Mouse (Mus musculus) heart, postnatal 0 days (tissue): ENCODE data around the gene Lrrc45. TPM values are rescaled to one million over a fixed set of nuclear protein-coding genes. Genes with fewer than 3 reads are reported as not detected.

Experiments
- ATAC-seq: fragments of 200-750 bp; cut with Nextera tagmentation; 2 replicates; pipeline ENCODE4 v1.8.0; 2017; ENCODE audit warnings: low read depth, moderate number of reproducible peaks, moderate library complexity; ENCODE audit not compliant: insufficient read depth
- DNase-seq: peaks from one replicate; pipeline ENCODE4 v3.0.0-alpha.2; 2016; ENCODE audit warnings: low spot score
- H3K27ac ChIP-seq: fragments of 300-500 bp; sonication (generic); 2 replicates; pipeline ENCODE4 v1.5.1; 2014; ENCODE audit warnings: low read depth, mild to moderate bottlenecking
- H3K27me3 ChIP-seq: fragments of 300-500 bp; sonication (generic); 2 replicates; pipeline ENCODE4 v1.6.1; 2014; ENCODE audit warnings: low read length, mixed read lengths; ENCODE audit not compliant: control insufficient read depth, insufficient read depth
- H3K36me3 ChIP-seq: fragments of 300-500 bp; sonication (generic); replicated peaks from 2 replicates; pipeline ENCODE4 v1.6.1; 2014; ENCODE audit warnings: low read length, mixed read lengths; ENCODE audit not compliant: control insufficient read depth, insufficient read depth
- H3K4me1 ChIP-seq: fragments of 300-500 bp; sonication (generic); 2 replicates; pipeline ENCODE4 v1.6.1; 2014; ENCODE audit warnings: antibody characterized with exemption; ENCODE audit not compliant: control insufficient read depth, insufficient read depth
- H3K4me2 ChIP-seq: fragments of 300-500 bp; sonication (generic); 2 replicates; pipeline ENCODE4 v1.6.1; 2014; ENCODE audit warnings: low read depth, mild to moderate bottlenecking, low read length, moderate library complexity
- H3K4me3 ChIP-seq: fragments of 300-500 bp; sonication (generic); 2 replicates; pipeline ENCODE4 v1.5.1; 2014; ENCODE audit warnings: low read depth, low read length
- H3K9ac ChIP-seq: fragments of 300-500 bp; sonication (generic); replicated peaks from 2 replicates; pipeline ENCODE4 v1.6.1; 2014; ENCODE audit warnings: low read depth, low read length, mixed read lengths
- H3K9me3 ChIP-seq: fragments of 300-500 bp; sonication (generic); replicated peaks from 2 replicates; pipeline ENCODE4 v1.6.1; 2016; ENCODE audit warnings: low read length; ENCODE audit not compliant: control insufficient read depth
- CTCF ChIP-seq: IDR thresholded peaks from 2 replicates; pipeline ENCODE4 v1.5.1; 2016; ENCODE audit warnings: antibody characterized with exemption, control low read depth, low read depth
- EP300 ChIP-seq: IDR thresholded peaks from 2 replicates; pipeline ENCODE4 v1.6.1; 2016; ENCODE audit warnings: antibody characterized with exemption, low read depth
- WGBS: fragments of 180-500 bp; shearing (Covaris S2); extraction: QIAGEN DNeasy Blood & Tissue Kit; methylation state at CpG from one replicate; pipeline ENCODE4 v1.1.7; 2014; 5-methylcytosine and 5-hydroxymethylcytosine counted together
- polyA plus RNA-seq: library from polyadenylated mRNA; unstranded; fragments of >200 nt; fragmentation: Nextera tagmentation; extraction: Ambion mirVana; gene quantifications from 2 replicates; pipeline ENCODE4 v1.2.1, GENCODE M21; 2015
- total RNA-seq: library from RNA; depleted of rRNA; stranded (reverse); fragments of >200 nt; gene quantifications from 2 replicates; pipeline ENCODE4 v1.2.3, GENCODE M21; 2014; ENCODE audit warnings: low replicate concordance

The Lrrc45 gene
- total and polyA plus RNA-seq, 2 experiments from 2014 or later = 12.4 to 28.3 TPM

- WGBS = 40% methylated on average over 12 of the region's 12 CpGs
These were observed 6.5 kb upstream of the Lrrc45 start for GRCm38 (mm10) chr11:120707225-120707624.

DNA sequence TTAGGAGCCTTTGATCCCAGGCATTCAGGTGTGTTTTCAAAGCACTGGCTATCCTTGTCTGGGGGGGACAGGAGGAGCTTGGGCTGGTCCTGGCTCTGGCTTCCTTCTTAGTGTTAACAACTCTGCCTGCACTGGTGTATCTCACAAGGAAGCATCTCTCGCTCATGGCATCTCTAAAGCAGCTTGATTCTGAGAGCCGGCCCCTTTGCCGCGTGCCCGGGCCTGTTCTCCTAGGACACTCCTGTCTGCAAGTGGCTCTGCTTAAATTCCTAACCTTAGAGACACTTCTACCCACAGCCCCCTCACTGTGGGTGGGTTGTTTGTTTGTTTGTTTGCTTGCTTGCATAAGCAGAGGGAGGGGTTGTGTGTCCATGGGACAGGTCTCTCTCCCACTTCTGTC, 5.8 kb upstream of the Lrrc45 start:
- H3K4me2 ChIP-seq = no peak overlapping the region
- peaks cover 24% of the 10 kb centered on the region for H3K4me1 ChIP-seq
- no peaks in the 10 kb centered on the region for H3K9me3 ChIP-seq
- DNase-seq (no peak), ATAC-seq (no peak)
- no peak overlapping the region for H3K4me3 ChIP-seq
- H3K27ac ChIP-seq = no peak overlapping the region
- H3K9ac ChIP-seq = no peak overlapping the region
- 63% methylated on average over 5 of the region's 5 CpGs for WGBS
- TF ChIP-seq CTCF (no peak), EP300 (no peak)
- no peaks in the 10 kb centered on the region for H3K27me3 ChIP-seq
- peaks cover 19% of the 10 kb centered on the region for H3K36me3 ChIP-seq

More at GRCm38 (mm10) chr11:120707225-120707624, 6.5 kb upstream of the Lrrc45 start:
- no peak overlapping the region for H3K27ac ChIP-seq
- no peaks in the 10 kb centered on the region for H3K27me3 ChIP-seq
- no peak overlapping the region for H3K4me3 ChIP-seq
- no peak for ATAC-seq
- H3K36me3 ChIP-seq = peaks cover 23% of the 10 kb centered on the region
- H3K4me2 ChIP-seq = no peak overlapping the region
- DNase-seq = no peak
- peaks cover 18% of the 10 kb centered on the region for H3K4me1 ChIP-seq
- TF ChIP-seq CTCF = no peak
- no peak for TF ChIP-seq EP300
- H3K9ac ChIP-seq = no peak overlapping the region
- H3K9me3 ChIP-seq = no peaks in the 10 kb centered on the region

DNA sequence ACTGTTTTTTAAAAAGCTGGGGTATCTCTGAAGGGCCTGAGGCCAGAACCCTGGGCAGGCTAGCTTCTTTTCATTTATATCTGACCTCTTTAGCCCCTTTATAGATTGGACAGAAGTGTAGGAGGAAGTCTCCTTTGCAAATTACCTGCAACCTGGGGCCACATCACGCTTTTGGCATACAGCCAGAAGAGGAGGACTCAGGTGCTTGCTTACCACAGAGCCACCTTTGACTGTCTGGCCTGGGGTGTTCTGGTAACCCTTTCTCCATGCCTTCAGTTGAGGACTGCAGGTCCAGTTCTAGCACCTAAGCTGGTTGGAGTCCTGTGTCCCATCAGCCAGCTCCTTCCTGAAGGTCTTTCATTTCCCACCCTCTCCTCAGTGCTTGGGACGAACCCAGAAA, 4.2 kb upstream of the Lrrc45 start:
- no peak overlapping the region for H3K27ac ChIP-seq

GRCm38 (mm10) chr11:120710672-120711071, 3.1 kb upstream of the Lrrc45 start:
- no peak overlapping the region for H3K4me3 ChIP-seq
- H3K36me3 ChIP-seq = peaks cover 19% of the 10 kb centered on the region
- TF ChIP-seq EP300 (no peak), CTCF (no peak)
- ATAC-seq = no peak
- no peak overlapping the region for H3K27ac ChIP-seq
- WGBS = 79% methylated on average over 5 of the region's 5 CpGs
- H3K4me1 ChIP-seq = peaks cover 16% of the 10 kb centered on the region
- DNase-seq = no peak
- H3K9ac ChIP-seq = no peak overlapping the region
- H3K9me3 ChIP-seq = no peaks in the 10 kb centered on the region
- no peaks in the 10 kb centered on the region for H3K27me3 ChIP-seq
- H3K4me2 ChIP-seq = no peak overlapping the region

More for the DNA sequence above, 4.2 kb upstream of the Lrrc45 start:
- H3K4me3 ChIP-seq = no peak overlapping the region
- ATAC-seq (no peak), DNase-seq (no peak)
- H3K9ac ChIP-seq = no peak overlapping the region
- TF ChIP-seq EP300 (no peak), CTCF (no peak)
- H3K36me3 ChIP-seq = peaks cover 19% of the 10 kb centered on the region
- H3K4me1 ChIP-seq = peaks cover 16% of the 10 kb centered on the region
- H3K4me2 ChIP-seq = no peak overlapping the region
- no peaks in the 10 kb centered on the region for H3K27me3 ChIP-seq
- 76% methylated on average over 2 of the region's 2 CpGs for WGBS
- no peaks in the 10 kb centered on the region for H3K9me3 ChIP-seq

- Histone ChIP-seq H3K27me3 (no peaks in the 10 kb centered on the region), H3K27ac (no peak overlapping the region), H3K4me1 (peaks cover 16% of the 10 kb centered on the region), H3K9ac (no peak overlapping the region), H3K4me2 (no peak overlapping the region), H3K9me3 (no peaks in the 10 kb centered on the region), H3K36me3 (peaks cover 19% of the 10 kb centered on the region), H3K4me3 (no peak overlapping the region)
- TF ChIP-seq CTCF (no peak), EP300 (no peak)
- DNase-seq = no peak
- ATAC-seq = no peak
- 54% methylated on average over 8 of the region's 8 CpGs for WGBS
These were observed 1.6 kb upstream of the Lrrc45 start for GRCm38 (mm10) chr11:120711980-120712604.
